Mouse (Mus musculus) small intestine, adult 2 months (tissue): Measurements from ENCODE around the gene Arhgap24.

Source experiments
- CTCF ChIP-seq: fragments of 200-500 bp; IDR thresholded peaks from 2 replicates; pipeline ENCODE4 v1.5.1; 2012; ENCODE audit warnings: low read depth, mild to moderate bottlenecking, control low read depth, inconsistent platforms, low read length, moderate library complexity, mixed read lengths; ENCODE audit not compliant: insufficient replicate concordance, insufficient read length; ENCODE audit errors: extremely low read depth
- POLR2A ChIP-seq: fragments of 200-500 bp; IDR thresholded peaks from 2 replicates; pipeline ENCODE4 v1.6.1; 2012; ENCODE audit warnings: low read depth, mild to moderate bottlenecking, control low read depth, inconsistent platforms, low read length, moderate library complexity

GRCm38 (mm10) chr5:102817641-102818040 is 336.4 kb downstream of the Arhgap24 start:
- no peak for TF ChIP-seq CTCF
- TF ChIP-seq POLR2A, result no peak
